Mouse (Mus musculus) layer of hippocampus, adult 11-12 months (tissue): ENCODE measurements at regions not wholly inside any gene's neighbourhood (a gene's known extent, or its start where the extent isn't known, plus 50 kb on each side); places are given as distances from the start of the nearest gene placed in this dataset.

Experiments used
- DNase-seq: peaks from one replicate; pipeline ENCODE4 v3.0.0; 2022; ENCODE audit warnings: low spot score

DNA sequence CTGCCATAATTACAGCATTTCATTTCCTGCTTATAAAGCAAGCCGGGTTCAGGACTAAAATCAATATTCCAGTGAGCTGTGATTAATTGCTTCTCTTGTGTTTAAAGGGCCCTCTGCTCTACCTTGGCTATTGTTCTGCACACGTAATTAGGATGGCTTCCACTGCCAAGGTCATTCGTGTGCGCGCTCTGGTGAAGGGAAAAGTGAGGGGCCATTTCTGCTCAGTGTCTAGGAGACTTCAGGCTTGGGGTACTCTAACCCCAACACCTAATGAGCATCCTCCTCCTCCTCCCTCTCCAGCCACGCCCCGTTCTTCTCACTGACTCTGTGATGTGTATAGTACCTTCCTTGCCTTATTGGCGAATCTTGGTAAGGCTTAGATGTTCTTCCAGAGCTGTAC, 53.5 kb upstream of the Cxcl12 start:
- DNase-seq = no peak

DNA sequence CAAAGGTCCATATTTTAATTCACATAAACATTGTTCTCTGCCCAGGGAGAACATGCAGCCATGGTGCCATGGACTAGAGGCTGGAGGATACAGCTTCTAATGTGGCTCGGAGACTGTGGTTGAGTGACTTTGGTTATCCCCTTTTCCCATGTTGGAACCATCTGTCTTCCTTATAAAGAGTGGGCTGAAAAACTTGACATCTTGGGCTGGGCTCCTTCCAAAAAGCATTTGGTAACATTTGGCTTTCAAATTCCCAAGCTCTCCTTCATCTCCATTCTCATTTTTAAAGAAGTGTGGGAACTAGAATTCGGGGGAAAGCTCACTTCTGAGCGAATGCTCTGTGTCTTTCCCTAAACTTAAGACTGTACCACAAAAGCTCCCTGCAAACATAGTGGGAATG, 50.3 kb upstream of the Cxcl12 start:
- no peak for DNase-seq
